Mouse (Mus musculus): ENCODE data around the gene Slc6a13. TPM values are rescaled to one million over a fixed set of nuclear protein-coding genes. Genes with fewer than 3 reads are reported as not detected.

Gene Slc6a13
- polyA plus RNA-seq, 1 experiment from 2014 or later, result 2.2 TPM

DNA sequence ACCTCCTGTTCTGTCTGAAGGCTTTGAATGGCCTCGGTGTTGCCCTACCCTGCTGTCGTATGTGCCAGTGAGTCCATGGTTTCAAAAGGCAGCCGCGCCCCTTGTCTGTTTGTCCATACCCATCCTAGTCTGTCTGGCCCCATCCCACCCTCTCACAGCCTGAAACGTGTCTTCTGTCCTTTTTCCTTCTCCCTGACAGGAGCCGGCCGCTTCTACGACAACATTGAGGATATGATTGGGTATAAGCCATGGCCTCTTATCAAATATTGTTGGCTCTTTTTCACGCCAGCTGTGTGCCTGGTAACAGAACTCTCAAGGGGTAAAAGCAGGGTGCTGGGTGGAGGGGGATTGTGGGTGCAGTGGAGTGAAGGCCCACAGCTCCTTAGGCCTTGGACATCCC, 35.8 kb downstream of the Slc6a13 start:
- H3K27ac ChIP-seq (ENCODE audit: low read depth, low read length), result no peak overlapping the region
- DNase-seq (ENCODE audit: low spot score), result no peak
- no peak overlapping the region for H3K9ac ChIP-seq (ENCODE audit: low read depth, low read length)
- no peak overlapping the region for H3K4me2 ChIP-seq (replicated peaks; ENCODE audit: low read depth, low read length)
- ATAC-seq (ENCODE audit: low FRiP score), result no peak
- no peaks in the 10 kb centered on the region for H3K4me1 ChIP-seq (replicated peaks; ENCODE audit: control insufficient read depth, insufficient read depth, low read length)
- H3K27me3 ChIP-seq (ENCODE audit: control insufficient read depth, insufficient read depth, low read length), result no peaks in the 10 kb centered on the region
- no peaks in the 10 kb centered on the region for H3K9me3 ChIP-seq (ENCODE audit: control insufficient read depth, low read length)
- H3K36me3 ChIP-seq (ENCODE audit: control insufficient read depth, insufficient read depth, low read length), result no peaks in the 10 kb centered on the region
- H3K4me3 ChIP-seq (ENCODE audit: low read depth, low read length), result no peak overlapping the region
- whole genome bisulfite sequencing, result 87% methylated on average over 9 of the region's 9 CpGs

DNA sequence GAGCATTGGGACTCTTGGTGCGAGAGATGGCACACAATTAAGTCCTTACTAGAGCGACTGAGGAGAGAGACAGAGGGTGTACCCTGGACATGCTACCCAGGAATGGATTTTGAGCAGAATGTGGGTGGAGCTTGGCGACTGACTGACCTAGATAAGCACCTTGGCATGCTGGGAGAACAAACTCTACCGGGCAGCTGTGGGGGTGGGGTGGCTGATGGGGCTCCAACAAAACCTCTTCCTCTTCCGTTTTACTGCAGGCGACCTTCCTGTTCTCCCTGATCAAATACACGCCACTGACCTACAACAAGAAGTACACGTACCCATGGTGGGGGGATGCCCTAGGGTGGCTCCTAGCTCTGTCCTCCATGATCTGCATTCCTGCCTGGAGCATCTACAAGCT, 36.5 kb downstream of the Slc6a13 start:
- H3K27ac ChIP-seq (ENCODE audit: low read depth, low read length), result no peak overlapping the region
- H3K4me3 ChIP-seq (ENCODE audit: low read depth, low read length), result no peak overlapping the region
- H3K4me1 ChIP-seq (replicated peaks; ENCODE audit: control insufficient read depth, insufficient read depth, low read length), result no peaks in the 10 kb centered on the region
- DNase-seq (ENCODE audit: low spot score), result no peak
- H3K36me3 ChIP-seq (ENCODE audit: control insufficient read depth, insufficient read depth, low read length), result no peaks in the 10 kb centered on the region
- no peak overlapping the region for H3K9ac ChIP-seq (ENCODE audit: low read depth, low read length)
- ATAC-seq (ENCODE audit: low FRiP score), result no peak
- 77% methylated on average over 8 of the region's 8 CpGs for WGBS
- H3K27me3 ChIP-seq (ENCODE audit: control insufficient read depth, insufficient read depth, low read length), result no peaks in the 10 kb centered on the region
- no peaks in the 10 kb centered on the region for H3K9me3 ChIP-seq (ENCODE audit: control insufficient read depth, low read length)
- no peak overlapping the region for H3K4me2 ChIP-seq (replicated peaks; ENCODE audit: low read depth, low read length)

DNA sequence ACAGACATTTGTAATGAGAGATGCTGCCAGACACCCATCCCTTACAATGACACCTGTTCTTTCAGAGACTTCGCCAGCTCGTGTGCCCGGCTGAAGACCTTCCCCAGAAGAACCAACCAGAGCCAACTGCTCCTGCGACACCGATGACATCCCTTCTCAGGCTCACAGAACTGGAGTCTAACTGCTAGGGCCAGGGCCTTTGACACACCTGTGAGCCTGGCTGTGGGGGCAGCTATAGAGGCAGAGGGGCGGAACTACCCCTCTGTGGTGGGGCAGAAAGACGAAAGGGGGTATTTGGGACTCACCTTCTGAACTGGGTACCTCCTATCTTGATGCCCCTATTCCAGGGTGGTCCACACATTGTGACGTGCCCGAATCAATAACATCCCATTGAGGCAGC, 37.2 kb downstream of the Slc6a13 start:
- 87% methylated on average over 9 of the region's 9 CpGs for WGBS
- H3K4me3 ChIP-seq (ENCODE audit: low read depth, low read length), result no peak overlapping the region
- ATAC-seq (ENCODE audit: low FRiP score), result no peak
- H3K4me1 ChIP-seq (replicated peaks; ENCODE audit: control insufficient read depth, insufficient read depth, low read length), result no peaks in the 10 kb centered on the region
- H3K4me2 ChIP-seq (replicated peaks; ENCODE audit: low read depth, low read length), result no peak overlapping the region
- H3K9ac ChIP-seq (ENCODE audit: low read depth, low read length), result no peak overlapping the region
- H3K27me3 ChIP-seq (ENCODE audit: control insufficient read depth, insufficient read depth, low read length), result no peaks in the 10 kb centered on the region
- H3K36me3 ChIP-seq (ENCODE audit: control insufficient read depth, insufficient read depth, low read length), result no peaks in the 10 kb centered on the region
- H3K27ac ChIP-seq (ENCODE audit: low read depth, low read length), result no peak overlapping the region
- no peak for DNase-seq (ENCODE audit: low spot score)
- H3K9me3 ChIP-seq (ENCODE audit: control insufficient read depth, low read length), result no peaks in the 10 kb centered on the region

DNA sequence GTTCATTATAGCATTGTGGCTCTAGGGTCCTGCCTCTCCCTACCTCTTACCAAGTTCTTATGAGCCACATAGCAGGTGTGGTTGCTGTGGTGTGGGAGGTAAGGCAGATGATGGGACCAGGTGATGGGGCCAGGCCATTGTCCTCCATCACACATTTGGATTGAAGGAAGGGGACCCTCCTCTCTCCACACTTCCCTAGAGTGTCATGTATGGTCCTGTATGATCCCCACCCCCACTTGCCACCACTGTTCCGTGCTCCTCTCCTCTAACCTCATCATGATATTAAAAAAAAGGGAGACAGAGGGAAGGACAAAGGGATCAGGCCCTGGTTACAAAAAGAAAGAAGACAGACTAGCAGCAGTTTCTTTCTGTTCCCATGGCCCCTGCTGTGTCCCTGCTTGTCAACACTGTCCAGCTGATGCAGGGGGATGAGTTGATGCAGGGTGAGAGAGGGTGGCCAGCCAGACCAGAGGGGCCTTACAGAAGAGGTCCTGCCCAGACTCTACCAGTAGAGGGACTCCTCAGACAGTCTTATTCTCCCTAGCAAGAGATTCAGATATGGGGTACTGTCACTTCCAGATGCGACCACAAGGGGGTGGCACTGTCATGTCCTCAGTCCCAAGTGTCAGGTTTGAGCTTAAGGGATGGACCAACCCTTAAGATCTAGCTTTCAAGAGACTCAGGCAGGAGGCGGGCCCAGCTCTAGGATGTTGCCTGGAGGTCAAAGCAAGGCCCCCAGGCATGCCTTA, 37.9 kb downstream of the Slc6a13 start:
- no peak overlapping the region for H3K27ac ChIP-seq (ENCODE audit: low read depth, low read length)
- no peaks in the 10 kb centered on the region for H3K9me3 ChIP-seq (ENCODE audit: control insufficient read depth, low read length)
- WGBS, result 30% methylated on average over 3 of the region's 3 CpGs
- DNase-seq (ENCODE audit: low spot score) (peak; percentile 90), ATAC-seq (ENCODE audit: low FRiP score) (peak; percentile 82)
- no peak overlapping the region for H3K9ac ChIP-seq (ENCODE audit: low read depth, low read length)
- H3K27me3 ChIP-seq (ENCODE audit: control insufficient read depth, insufficient read depth, low read length), result no peaks in the 10 kb centered on the region
- no peaks in the 10 kb centered on the region for H3K36me3 ChIP-seq (ENCODE audit: control insufficient read depth, insufficient read depth, low read length)
- no peak overlapping the region for H3K4me2 ChIP-seq (replicated peaks; ENCODE audit: low read depth, low read length)
- no peaks in the 10 kb centered on the region for H3K4me1 ChIP-seq (replicated peaks; ENCODE audit: control insufficient read depth, insufficient read depth, low read length)
- no peak overlapping the region for H3K4me3 ChIP-seq (ENCODE audit: low read depth, low read length)

DNA sequence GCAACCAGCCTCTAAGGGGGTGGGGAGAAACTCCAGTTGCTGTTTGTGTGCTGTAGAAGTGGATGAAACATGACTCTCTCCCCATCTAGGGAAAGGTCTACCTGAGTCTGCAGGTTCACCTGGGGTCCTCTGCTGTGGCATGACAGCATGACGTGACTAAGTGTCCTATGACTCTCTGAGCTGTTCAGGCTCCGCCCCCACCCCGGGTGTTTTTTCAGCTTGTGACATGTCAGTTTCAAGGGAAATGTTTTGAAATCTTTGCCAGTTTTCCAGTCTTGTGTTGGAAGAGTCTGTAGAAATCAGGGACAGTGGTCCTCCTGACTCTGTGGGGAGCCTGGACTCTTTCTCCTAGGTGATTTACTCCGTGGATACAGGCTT, 38.5 kb downstream of the Slc6a13 start:
- Histone ChIP-seq H3K9me3 (ENCODE audit: control insufficient read depth, low read length) (no peaks in the 10 kb centered on the region), H3K4me1 (replicated peaks; ENCODE audit: control insufficient read depth, insufficient read depth, low read length) (no peaks in the 10 kb centered on the region), H3K27ac (ENCODE audit: low read depth, low read length) (no peak overlapping the region), H3K36me3 (ENCODE audit: control insufficient read depth, insufficient read depth, low read length) (no peaks in the 10 kb centered on the region), H3K9ac (ENCODE audit: low read depth, low read length) (no peak overlapping the region), H3K4me2 (replicated peaks; ENCODE audit: low read depth, low read length) (no peak overlapping the region), H3K4me3 (ENCODE audit: low read depth, low read length) (no peak overlapping the region), H3K27me3 (ENCODE audit: control insufficient read depth, insufficient read depth, low read length) (no peaks in the 10 kb centered on the region)
- ATAC-seq (ENCODE audit: low FRiP score) (no peak), DNase-seq (ENCODE audit: low spot score) (no peak)
- WGBS, result 53% methylated on average over 4 of the region's 4 CpGs

DNA sequence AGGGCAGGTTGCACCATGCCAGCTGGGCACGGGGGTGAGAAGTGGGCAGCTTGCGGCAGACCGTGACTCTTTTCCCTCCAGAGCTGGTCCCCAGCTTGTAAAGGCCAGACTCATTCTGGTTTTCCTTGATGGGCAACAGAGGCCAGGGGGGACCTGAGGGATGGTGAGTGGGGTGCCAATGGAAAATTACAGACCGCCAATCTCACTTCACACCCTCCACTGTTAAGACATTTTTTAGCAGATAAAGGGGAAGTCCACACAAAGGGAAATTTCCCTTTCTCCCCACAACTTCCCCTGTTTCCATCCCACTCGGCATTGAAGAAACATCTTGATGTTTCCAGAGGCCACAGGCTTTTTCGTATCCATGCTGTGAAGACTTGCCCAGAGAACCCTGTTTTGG, 41.6 kb downstream of the Slc6a13 start:
- Histone ChIP-seq H3K36me3 (ENCODE audit: control insufficient read depth, insufficient read depth, low read length) (no peaks in the 10 kb centered on the region), H3K9ac (ENCODE audit: low read depth, low read length) (no peak overlapping the region), H3K27ac (ENCODE audit: low read depth, low read length) (no peak overlapping the region), H3K4me3 (ENCODE audit: low read depth, low read length) (no peak overlapping the region), H3K27me3 (ENCODE audit: control insufficient read depth, insufficient read depth, low read length) (no peaks in the 10 kb centered on the region), H3K4me2 (replicated peaks; ENCODE audit: low read depth, low read length) (no peak overlapping the region), H3K9me3 (ENCODE audit: control insufficient read depth, low read length) (no peaks in the 10 kb centered on the region), H3K4me1 (replicated peaks; ENCODE audit: control insufficient read depth, insufficient read depth, low read length) (no peaks in the 10 kb centered on the region)
- DNase-seq (ENCODE audit: low spot score) (no peak), ATAC-seq (ENCODE audit: low FRiP score) (no peak)
- WGBS, result 89% methylated on average over 6 of the region's 6 CpGs

DNA sequence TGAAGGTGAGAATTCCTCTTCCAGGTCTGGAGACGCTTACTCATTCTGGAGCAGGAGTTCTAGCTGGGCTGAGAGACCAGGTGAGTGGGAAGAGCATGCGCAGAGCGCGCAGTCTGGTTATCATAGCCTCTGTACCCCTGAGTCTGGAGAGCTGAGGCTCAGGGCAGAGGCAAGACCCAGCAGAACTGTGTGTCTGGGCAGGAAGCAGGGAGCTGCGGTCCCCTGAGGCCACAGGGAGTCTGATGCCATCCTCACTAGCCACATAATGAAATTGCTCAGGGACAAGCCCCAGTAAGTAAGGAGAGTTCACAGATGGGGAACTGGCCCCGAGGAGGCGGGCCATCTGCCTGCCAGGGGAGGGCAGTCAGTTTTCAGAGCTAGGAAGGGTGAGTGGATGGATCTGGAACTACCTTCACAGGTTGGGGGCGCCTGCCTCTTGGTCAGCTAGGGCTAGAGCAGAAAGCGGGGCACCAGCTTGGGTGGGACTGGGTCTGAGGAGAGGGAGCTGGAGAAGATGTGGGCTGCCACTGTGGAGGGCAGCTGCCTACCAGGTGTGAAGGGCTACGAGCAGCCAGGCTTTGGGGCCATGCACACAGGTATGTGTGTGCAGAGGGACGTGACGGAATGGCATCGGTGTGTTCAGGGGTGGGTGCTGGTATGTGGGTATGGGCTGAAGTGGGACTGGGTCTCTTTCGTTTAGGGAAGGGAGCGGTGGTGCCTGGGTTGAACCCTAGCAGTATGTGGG, 43.2 kb downstream of the Slc6a13 start, which contains the start of gene Slc6a12:
Gene Slc6a12, plus strand, starts transcription at position 51 of the 745 bp plus-strand sequence.
- ATAC-seq (ENCODE audit: low FRiP score), result 0 out of 2 replicates have a peak, but pooled peaks have one; percentile 15

DNA sequence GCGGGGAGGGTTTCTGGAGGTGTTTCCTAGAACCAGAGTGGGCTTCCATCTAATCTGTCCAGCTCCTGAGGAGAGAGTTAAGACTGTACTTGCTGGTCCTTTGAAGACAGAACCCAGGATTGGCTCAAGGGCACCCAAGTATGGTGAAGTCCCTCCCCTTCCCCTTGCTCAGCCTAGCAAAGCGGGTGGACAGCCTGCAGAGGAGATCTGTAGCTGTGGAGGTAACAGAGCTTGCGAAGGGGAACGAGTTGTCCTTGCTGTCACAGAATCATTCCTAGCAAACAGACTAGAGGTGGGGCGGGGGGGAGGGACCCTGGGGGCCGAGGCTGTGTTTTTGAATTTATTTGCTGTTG, 43.7 kb downstream of the Slc6a13 start:
- no peak overlapping the region for H3K4me3 ChIP-seq (ENCODE audit: low read depth, low read length)
- DNase-seq (ENCODE audit: low spot score), result no peak
- no peaks in the 10 kb centered on the region for H3K27me3 ChIP-seq (ENCODE audit: control insufficient read depth, insufficient read depth, low read length)
- H3K4me1 ChIP-seq (replicated peaks; ENCODE audit: control insufficient read depth, insufficient read depth, low read length), result no peaks in the 10 kb centered on the region
- no peak for ATAC-seq (ENCODE audit: low FRiP score)
- H3K9ac ChIP-seq (ENCODE audit: low read depth, low read length), result no peak overlapping the region
- WGBS, result 80% methylated on average over 6 of the region's 6 CpGs
- H3K4me2 ChIP-seq (replicated peaks; ENCODE audit: low read depth, low read length), result no peak overlapping the region
- H3K9me3 ChIP-seq (ENCODE audit: control insufficient read depth, low read length), result no peaks in the 10 kb centered on the region
- no peaks in the 10 kb centered on the region for H3K36me3 ChIP-seq (ENCODE audit: control insufficient read depth, insufficient read depth, low read length)
- no peak overlapping the region for H3K27ac ChIP-seq (ENCODE audit: low read depth, low read length)

More for the DNA sequence above, 43.2 kb downstream of the Slc6a13 start, which contains the start of gene Slc6a12:
- no peaks in the 10 kb centered on the region for H3K36me3 ChIP-seq (ENCODE audit: control insufficient read depth, insufficient read depth, low read length)
- 78% methylated on average over 15 of the region's 15 CpGs for WGBS
- no peaks in the 10 kb centered on the region for H3K4me1 ChIP-seq (replicated peaks; ENCODE audit: control insufficient read depth, insufficient read depth, low read length)
- no peak within 1 kb of the TSS for H3K9ac ChIP-seq (ENCODE audit: low read depth, low read length)
- no peak within 1 kb of the TSS for H3K27ac ChIP-seq (ENCODE audit: low read depth, low read length)
- no peak within 1 kb of the TSS for H3K4me2 ChIP-seq (replicated peaks; ENCODE audit: low read depth, low read length)
- H3K9me3 ChIP-seq (ENCODE audit: control insufficient read depth, low read length), result no peaks in the 10 kb centered on the region
- H3K4me3 ChIP-seq (ENCODE audit: low read depth, low read length), result no peak within 1 kb of the TSS
- no peak for DNase-seq (ENCODE audit: low spot score)
- H3K27me3 ChIP-seq (ENCODE audit: control insufficient read depth, insufficient read depth, low read length), result no peaks in the 10 kb centered on the region

DNA sequence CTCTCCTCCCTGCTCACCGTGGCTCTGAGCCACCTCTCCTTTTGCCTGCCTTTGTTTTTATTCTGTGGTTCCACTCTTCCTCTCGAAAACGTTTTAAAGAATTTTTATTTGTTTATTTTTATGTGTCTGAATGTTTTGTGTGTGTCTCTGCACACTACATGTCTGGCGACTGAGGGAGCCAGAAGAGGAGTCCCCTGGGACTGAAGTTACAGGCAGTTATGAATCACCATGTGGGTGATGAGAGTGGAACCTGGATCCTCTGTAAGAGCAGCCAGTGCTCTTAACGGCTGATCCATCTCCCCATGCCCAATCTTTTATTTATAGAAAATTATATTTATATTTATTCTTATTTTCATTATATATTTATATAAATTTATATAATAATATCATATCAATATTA, 44.3 kb downstream of the Slc6a13 start:
- WGBS, result 65% methylated on average over 5 of the region's 5 CpGs
- DNase-seq (ENCODE audit: low spot score), result no peak
- H3K27ac ChIP-seq (ENCODE audit: low read depth, low read length), result no peak overlapping the region
- no peaks in the 10 kb centered on the region for H3K4me1 ChIP-seq (replicated peaks; ENCODE audit: control insufficient read depth, insufficient read depth, low read length)
- no peaks in the 10 kb centered on the region for H3K36me3 ChIP-seq (ENCODE audit: control insufficient read depth, insufficient read depth, low read length)
- no peak for ATAC-seq (ENCODE audit: low FRiP score)
- H3K9me3 ChIP-seq (ENCODE audit: control insufficient read depth, low read length), result no peaks in the 10 kb centered on the region
- no peak overlapping the region for H3K4me3 ChIP-seq (ENCODE audit: low read depth, low read length)
- H3K4me2 ChIP-seq (replicated peaks; ENCODE audit: low read depth, low read length), result no peak overlapping the region
- no peak overlapping the region for H3K9ac ChIP-seq (ENCODE audit: low read depth, low read length)
- no peaks in the 10 kb centered on the region for H3K27me3 ChIP-seq (ENCODE audit: control insufficient read depth, insufficient read depth, low read length)
